Mouse (Mus musculus): ENCODE results near the gene Fam69a.

DNA sequence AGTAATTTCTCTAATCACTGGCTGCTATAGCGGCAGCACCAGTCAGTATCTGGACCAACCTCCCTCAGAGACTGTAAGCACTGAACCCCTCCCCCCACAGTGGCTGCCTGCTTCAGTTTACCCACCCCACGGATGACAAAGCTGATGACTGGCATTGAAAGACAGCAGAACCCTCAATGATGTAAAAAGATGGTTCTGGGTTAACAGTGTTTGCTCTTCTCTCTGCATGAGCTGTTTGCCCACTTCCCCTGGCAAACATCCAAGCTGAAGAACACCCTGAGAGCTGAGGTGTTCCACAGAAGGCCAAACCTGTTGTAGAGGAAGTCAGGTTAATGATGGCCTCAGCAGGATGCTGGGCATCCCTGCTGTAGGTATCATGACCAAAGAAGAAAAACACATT lies 54.3 kb downstream of the Fam69a start:
- no peak for TF ChIP-seq CTCF (IDR thresholded peaks at IDR 0.05; ENCODE audit: extremely low read depth, insufficient read length, insufficient replicate concordance, low read depth, low read length)
- no peak for TF ChIP-seq POLR2A (IDR thresholded peaks at IDR 0.05; ENCODE audit: low read depth, low read length)

Data from small intestine, adult 2 months (tissue).